Mouse (Mus musculus) forebrain, embryonic 13.5 days (tissue): ENCODE measurements around the gene Npy4r. TPM values are rescaled to one million over a fixed set of nuclear protein-coding genes. Genes with fewer than 3 reads are reported as not detected.

Experiments used
- ATAC-seq: fragments of 200-750 bp; cut with Nextera tagmentation; 2 replicates; pipeline ENCODE4 v1.8.0; 2017
- H3K27ac ChIP-seq: fragments of 300-500 bp; sonication (generic); 2 replicates; pipeline ENCODE4 v1.5.1; 2015; ENCODE audit warnings: inconsistent platforms, mild to moderate bottlenecking, moderate library complexity
- H3K27me3 ChIP-seq: fragments of 300-500 bp; sonication (generic); 2 replicates; pipeline ENCODE4 v1.6.1; 2015; ENCODE audit warnings: mild to moderate bottlenecking, inconsistent platforms
- H3K36me3 ChIP-seq: fragments of 300-500 bp; sonication (generic); 2 replicates; pipeline ENCODE4 v1.6.1; 2015; ENCODE audit warnings: mild to moderate bottlenecking, inconsistent platforms; ENCODE audit not compliant: poor library complexity, severe bottlenecking
- H3K4me1 ChIP-seq: fragments of 300-500 bp; sonication (generic); 2 replicates; pipeline ENCODE4 v1.6.1; 2015; ENCODE audit warnings: inconsistent platforms
- H3K4me2 ChIP-seq: fragments of 300-500 bp; sonication (generic); 2 replicates; pipeline ENCODE4 v1.6.1; 2015; ENCODE audit warnings: inconsistent platforms, mild to moderate bottlenecking, moderate library complexity
- H3K4me3 ChIP-seq: fragments of 300-500 bp; sonication (generic); 2 replicates; pipeline ENCODE4 v1.5.1; 2015; ENCODE audit warnings: mild to moderate bottlenecking, inconsistent platforms
- H3K9ac ChIP-seq: fragments of 300-500 bp; sonication (generic); 2 replicates; pipeline ENCODE4 v1.6.1; 2015; ENCODE audit warnings: mild to moderate bottlenecking, inconsistent platforms
- H3K9me3 ChIP-seq: fragments of 300-500 bp; sonication (generic); replicated peaks from 2 replicates; pipeline ENCODE4 v1.6.1; 2016; ENCODE audit warnings: inconsistent platforms
- WGBS: fragments of 180-500 bp; shearing (Covaris S2); methylation state at CpG from one replicate; pipeline ENCODE4 v1.1.7; 2015; 5-methylcytosine and 5-hydroxymethylcytosine counted together
- polyA plus RNA-seq: library from polyadenylated mRNA; unstranded; fragments of >200 nt; fragmentation: Nextera tagmentation; extraction: Ambion mirVana; gene quantifications from 2 replicates; pipeline ENCODE4 v1.2.1, GENCODE M21; 2015

The Npy4r gene
- polyA plus RNA-seq, 1 experiment from 2014 or later, result 0.04 TPM

GRCm38 (mm10) chr14:34107594-34107993 lies 44.7 kb downstream of the Npy4r start:
- ATAC-seq, result no peak
- Histone ChIP-seq H3K27me3 (no peaks in the 10 kb centered on the region), H3K4me1 (no peaks in the 10 kb centered on the region), H3K27ac (no peak overlapping the region), H3K9ac (no peak overlapping the region), H3K36me3 (no peaks in the 10 kb centered on the region), H3K9me3 (no peaks in the 10 kb centered on the region), H3K4me2 (no peak overlapping the region), H3K4me3 (no peak overlapping the region)
- WGBS, result 84% methylated on average over 4 of the region's 4 CpGs

- Histone ChIP-seq H3K27ac (no peak overlapping the region), H3K36me3 (no peaks in the 10 kb centered on the region), H3K4me2 (no peak overlapping the region), H3K4me1 (no peaks in the 10 kb centered on the region), H3K27me3 (no peaks in the 10 kb centered on the region), H3K4me3 (no peak overlapping the region), H3K9ac (no peak overlapping the region), H3K9me3 (no peaks in the 10 kb centered on the region)
- ATAC-seq, result no peak
- WGBS, result 60% methylated on average over 11 of the region's 12 CpGs
Observed at GRCm38 (mm10) chr14:34106389-34107062, 45.8 kb downstream of the Npy4r start.

GRCm38 (mm10) chr14:34104892-34105291 lies 47.4 kb downstream of the Npy4r start:
- Histone ChIP-seq H3K36me3 (no peaks in the 10 kb centered on the region), H3K27ac (no peak overlapping the region), H3K4me2 (no peak overlapping the region), H3K9ac (no peak overlapping the region), H3K9me3 (no peaks in the 10 kb centered on the region), H3K4me3 (no peak overlapping the region), H3K4me1 (no peaks in the 10 kb centered on the region), H3K27me3 (no peaks in the 10 kb centered on the region)
- 23% methylated on average over 8 of the region's 8 CpGs for WGBS
- ATAC-seq, result peak; percentile 19; the same call in 1 of the 2 replicates

- no peaks in the 10 kb centered on the region for H3K36me3 ChIP-seq
- no peaks in the 10 kb centered on the region for H3K9me3 ChIP-seq
- H3K9ac ChIP-seq, result no peak overlapping the region
- no peak overlapping the region for H3K27ac ChIP-seq
- 79% methylated on average over 3 of the region's 3 CpGs for WGBS
- no peaks in the 10 kb centered on the region for H3K4me1 ChIP-seq
- no peak for ATAC-seq
- no peak overlapping the region for H3K4me2 ChIP-seq
- no peaks in the 10 kb centered on the region for H3K27me3 ChIP-seq
- H3K4me3 ChIP-seq, result no peak overlapping the region
Observed at GRCm38 (mm10) chr14:34103855-34104254, 48.4 kb downstream of the Npy4r start.

GRCm38 (mm10) chr14:34102601-34103000 lies 49.7 kb downstream of the Npy4r start, which contains the start of gene A630023A22Rik:
Gene A630023A22Rik, minus strand, starts transcription at chr14:34102754.
- Histone ChIP-seq H3K9ac (no peak within 1 kb of the TSS), H3K36me3 (no peaks in the 10 kb centered on the region), H3K4me1 (no peaks in the 10 kb centered on the region), H3K27ac (no peak within 1 kb of the TSS), H3K4me2 (no peak within 1 kb of the TSS), H3K9me3 (no peaks in the 10 kb centered on the region), H3K27me3 (no peaks in the 10 kb centered on the region), H3K4me3 (no peak within 1 kb of the TSS)
- WGBS, result 86% methylated on average over 5 of the region's 5 CpGs
- no peak for ATAC-seq

- no peak overlapping the region for H3K4me3 ChIP-seq
- no peaks in the 10 kb centered on the region for H3K4me1 ChIP-seq
- no peak overlapping the region for H3K4me2 ChIP-seq
- no peaks in the 10 kb centered on the region for H3K36me3 ChIP-seq
- H3K9ac ChIP-seq, result no peak overlapping the region
- no peak overlapping the region for H3K27ac ChIP-seq
- no peaks in the 10 kb centered on the region for H3K27me3 ChIP-seq
- no peaks in the 10 kb centered on the region for H3K9me3 ChIP-seq
- no peak for ATAC-seq
- 75% methylated on average over 5 of the region's 5 CpGs for WGBS
Observed at GRCm38 (mm10) chr14:34096161-34096560, 56.1 kb downstream of the Npy4r start.

Other genes with a start within 250 kb of the Npy4r start
- 1.1 and 2.0 TPM in 2 replicates for gene Gdf10, start 228.9 kb downstream of the Npy4r start, polyA plus RNA-seq
- not detected in 2 replicates for gene Gdf2, start 211.4 kb downstream of the Npy4r start, polyA plus RNA-seq
- not detected in 2 replicates for gene Rbp3, start 198.5 kb downstream of the Npy4r start, polyA plus RNA-seq
- gene Zfp488, start 173.7 kb downstream of the Npy4r start, polyA plus RNA-seq, result 0.12 TPM in 1 of 2 replicates, not detected in the other
- gene Gm30083, start 137.3 kb downstream of the Npy4r start, polyA plus RNA-seq, result not detected in 2 replicates
- not detected in 2 replicates for gene Gm5460, start 135.7 kb downstream of the Npy4r start, polyA plus RNA-seq
- not detected in 2 replicates for gene Antxrl, start 99.8 kb downstream of the Npy4r start, polyA plus RNA-seq
- gene Anxa8, start 66.5 kb downstream of the Npy4r start, polyA plus RNA-seq, result not detected in 2 replicates
- not detected in 2 replicates for gene A630023A22Rik, start 49.7 kb downstream of the Npy4r start, polyA plus RNA-seq
- gene Gprin2, start 49.2 kb upstream of the Npy4r start, polyA plus RNA-seq, result 2.0 and 2.3 TPM in 2 replicates
- 0.21 and 0.26 TPM in 2 replicates for gene Syt15, start 67.1 kb upstream of the Npy4r start, polyA plus RNA-seq
- gene Shld2, start 158.0 kb upstream of the Npy4r start, polyA plus RNA-seq, result 9.9 and 10.2 TPM in 2 replicates
- 68.7 and 73.5 TPM in 2 replicates for gene Glud1, start 158.2 kb upstream of the Npy4r start, polyA plus RNA-seq
- gene Fam25c, start 202.9 kb upstream of the Npy4r start, polyA plus RNA-seq, result not detected in 2 replicates
- 3.8 and 4.5 TPM in 2 replicates for gene Sncg, start 222.3 kb upstream of the Npy4r start, polyA plus RNA-seq
- gene Mmrn2, start 223.0 kb upstream of the Npy4r start, polyA plus RNA-seq, result 5.1 and 5.3 TPM in 2 replicates